Mouse (Mus musculus) testis, adult 2 months (tissue): ENCODE data around the gene Efnb2. TPM values are rescaled to one million over a fixed set of nuclear protein-coding genes. Genes with fewer than 3 reads are reported as not detected.

Experiments
- H3K27ac ChIP-seq: fragments of 200-500 bp; 2 replicates; pipeline ENCODE4 v1.5.1; 2012; ENCODE audit warnings: low read depth, low read length; ENCODE audit not compliant: control insufficient read depth, insufficient read depth
- H3K27me3 ChIP-seq: fragments of 200-500 bp; 2 replicates; pipeline ENCODE4 v1.6.1; 2012; ENCODE audit warnings: mild to moderate bottlenecking, low read length, moderate library complexity; ENCODE audit not compliant: control insufficient read depth, insufficient read depth
- H3K36me3 ChIP-seq: fragments of 200-500 bp; 2 replicates; pipeline ENCODE4 v1.6.1; 2012; ENCODE audit warnings: mild to moderate bottlenecking, low read length; ENCODE audit not compliant: control insufficient read depth, insufficient read depth
- H3K4me1 ChIP-seq: fragments of 200-500 bp; 2 replicates; pipeline ENCODE4 v1.6.1; 2012; ENCODE audit warnings: low read length; ENCODE audit not compliant: control insufficient read depth, insufficient read depth
- H3K4me3 ChIP-seq: fragments of 200-500 bp; 2 replicates; pipeline ENCODE4 v1.5.1; 2012; ENCODE audit warnings: low read depth, mild to moderate bottlenecking, low read length, moderate library complexity, mixed read lengths; ENCODE audit not compliant: control insufficient read depth
- CTCF ChIP-seq: fragments of 200-500 bp; IDR thresholded peaks from 2 replicates; pipeline ENCODE4 v1.5.1; 2012; ENCODE audit warnings: low read depth, mild to moderate bottlenecking, inconsistent platforms, low read length, moderate library complexity; ENCODE audit not compliant: control insufficient read depth, insufficient read depth, insufficient replicate concordance
- POLR2A ChIP-seq: fragments of 200-500 bp; IDR thresholded peaks from 2 replicates; pipeline ENCODE4 v1.6.1; 2012; ENCODE audit warnings: low read depth, mild to moderate bottlenecking, inconsistent platforms, low read length, moderate library complexity; ENCODE audit not compliant: control insufficient read depth
- polyA plus RNA-seq: library from polyadenylated mRNA; depleted of rRNA; stranded (reverse); fragments of >200 nt; gene quantifications from 2 replicates; pipeline ENCODE4 v1.2.3, GENCODE M21; 2012

The Efnb2 gene
- polyA plus RNA-seq, 1 experiment: 3.4 TPM

- H3K27me3 ChIP-seq: no peaks in the 10 kb centered on the region
- no peak overlapping the region for H3K4me3 ChIP-seq
- no peak for TF ChIP-seq POLR2A
- TF ChIP-seq CTCF: no peak
- no peak overlapping the region for H3K27ac ChIP-seq
- H3K36me3 ChIP-seq: no peaks in the 10 kb centered on the region
- H3K4me1 ChIP-seq: peaks cover 12% of the 10 kb centered on the region
Measured at GRCm38 (mm10) chr8:8655346-8656340, 5.4 kb downstream of the Efnb2 start.

GRCm38 (mm10) chr8:8653906-8654489, 7.0 kb downstream of the Efnb2 start:
- Histone ChIP-seq H3K4me3 (no peak overlapping the region), H3K27me3 (no peaks in the 10 kb centered on the region), H3K36me3 (no peaks in the 10 kb centered on the region), H3K4me1 (peaks cover 3% of the 10 kb centered on the region), H3K27ac (no peak overlapping the region)
- no peak for TF ChIP-seq POLR2A
- TF ChIP-seq CTCF: no peak

GRCm38 (mm10) chr8:8653343-8653742, 7.7 kb downstream of the Efnb2 start:
- TF ChIP-seq CTCF (no peak), POLR2A (no peak)
- Histone ChIP-seq H3K36me3 (no peaks in the 10 kb centered on the region), H3K27ac (no peak overlapping the region), H3K27me3 (no peaks in the 10 kb centered on the region), H3K4me1 (no peaks in the 10 kb centered on the region), H3K4me3 (no peak overlapping the region)

GRCm38 (mm10) chr8:8652388-8652787, 8.7 kb downstream of the Efnb2 start:
- Histone ChIP-seq H3K27me3 (no peaks in the 10 kb centered on the region), H3K4me1 (no peaks in the 10 kb centered on the region), H3K4me3 (no peak overlapping the region), H3K27ac (no peak overlapping the region), H3K36me3 (no peaks in the 10 kb centered on the region)
- TF ChIP-seq CTCF: no peak
- TF ChIP-seq POLR2A: no peak

- Histone ChIP-seq H3K36me3 (no peaks in the 10 kb centered on the region), H3K27me3 (no peaks in the 10 kb centered on the region), H3K4me1 (no peaks in the 10 kb centered on the region)
Measured at GRCm38 (mm10) chr8:8649944-8650343, 11.1 kb downstream of the Efnb2 start.

GRCm38 (mm10) chr8:8649536-8649935, 11.5 kb downstream of the Efnb2 start:
- H3K27me3 ChIP-seq: no peaks in the 10 kb centered on the region
- no peaks in the 10 kb centered on the region for H3K36me3 ChIP-seq
- H3K27ac ChIP-seq: no peak overlapping the region
- TF ChIP-seq CTCF (no peak), POLR2A (no peak)
- no peak overlapping the region for H3K4me3 ChIP-seq
- no peaks in the 10 kb centered on the region for H3K4me1 ChIP-seq

More at GRCm38 (mm10) chr8:8649944-8650343, 11.1 kb downstream of the Efnb2 start:
- H3K4me3 ChIP-seq: no peak overlapping the region
- TF ChIP-seq CTCF (no peak), POLR2A (no peak)
- no peak overlapping the region for H3K27ac ChIP-seq

GRCm38 (mm10) chr8:8648686-8649085, 12.4 kb downstream of the Efnb2 start:
- Histone ChIP-seq H3K36me3 (no peaks in the 10 kb centered on the region), H3K27me3 (no peaks in the 10 kb centered on the region), H3K4me1 (no peaks in the 10 kb centered on the region), H3K4me3 (no peak overlapping the region), H3K27ac (no peak overlapping the region)
- TF ChIP-seq CTCF (no peak), POLR2A (no peak)
